Mouse (Mus musculus) ovary, adult 18-20 months (tissue): ENCODE results near the gene Stau1.
A peak's percentile ranks its signal among the peaks of the same experiment; 100 is the strongest.
"Not testable (repeated sequence)": the region's sequence is repeated elsewhere in the genome, so short reads cannot be mapped to it uniquely, and the experiment has no call there.

Experiments
- DNase-seq: peaks from one replicate; pipeline ENCODE4 v3.0.0; 2022; ENCODE audit warnings: low spot score, mixed read lengths

The Stau1 gene

DNA sequence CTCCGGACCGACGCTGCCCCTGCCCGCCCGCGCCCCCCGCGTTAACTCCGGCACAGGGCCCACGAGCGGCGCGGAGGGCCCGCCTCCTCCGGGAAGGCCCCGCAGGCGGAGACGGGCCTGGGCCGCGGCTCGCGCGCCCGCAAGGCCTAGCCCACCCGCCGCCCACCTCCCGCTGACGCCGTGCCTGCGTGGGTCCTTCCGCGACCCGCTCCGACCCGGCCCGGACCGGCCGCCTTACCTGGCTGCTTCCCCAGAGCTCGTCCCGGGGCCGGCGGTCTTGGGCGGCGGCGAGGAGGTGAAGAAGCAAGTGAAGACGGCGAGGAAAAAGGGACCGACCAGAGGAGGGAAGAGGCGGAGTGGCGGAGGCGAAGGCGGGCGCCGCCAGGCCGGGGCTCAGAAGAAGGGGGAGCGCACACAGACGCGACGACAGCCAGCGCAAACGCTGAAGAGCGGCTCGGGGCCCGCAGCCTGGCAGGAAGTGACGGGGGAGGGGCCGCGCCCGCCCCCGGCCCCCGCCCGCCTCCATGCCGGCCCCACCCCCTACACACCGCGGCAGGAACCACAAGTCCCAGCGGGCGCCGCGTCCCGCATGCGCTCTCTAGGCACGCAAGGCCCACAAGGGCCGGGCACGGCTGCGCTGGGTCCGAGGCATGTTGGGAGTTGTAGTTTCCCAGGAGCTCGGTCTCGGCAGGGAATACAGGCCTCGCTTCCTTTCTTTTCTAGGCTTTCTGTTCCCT, at the start of gene Stau1:
Gene Stau1 (minus strand): TSS at position 504 of the 737 bp plus-strand sequence.
- DNase-seq = peak; percentile 95

DNA sequence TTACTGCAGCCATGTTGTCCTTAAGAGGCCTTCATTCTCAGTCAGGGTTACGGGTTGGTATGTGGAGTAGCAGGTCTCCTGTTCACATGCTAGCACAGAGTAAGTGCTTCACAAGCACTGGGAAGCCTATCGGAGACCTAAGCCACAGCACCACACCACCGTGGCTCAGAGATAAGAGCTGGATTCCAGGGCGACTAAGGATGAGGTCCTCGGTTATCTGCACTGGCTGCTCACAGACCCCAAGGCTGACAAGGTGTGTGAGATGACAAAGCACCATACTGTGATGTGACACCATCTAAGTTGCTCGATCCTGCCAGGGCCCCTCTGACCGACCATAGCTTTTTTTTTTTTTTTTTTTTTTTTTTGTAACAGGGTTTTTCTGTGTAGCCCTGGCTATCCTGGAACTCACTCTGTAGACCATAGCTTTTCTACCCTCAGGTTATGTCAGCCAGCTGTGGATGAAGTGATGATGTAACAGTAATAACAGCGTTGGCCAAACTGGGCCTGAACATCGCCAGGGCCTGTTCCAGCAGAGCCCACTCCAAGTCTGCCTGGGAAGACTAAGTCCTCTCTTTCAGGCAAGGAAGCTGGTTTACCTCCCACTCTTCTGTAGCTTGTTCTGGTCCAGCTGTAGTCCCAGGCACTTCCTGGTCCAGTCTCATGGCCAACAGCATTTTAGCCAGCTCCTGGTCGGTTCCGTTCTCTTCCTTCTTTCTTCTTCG, 47.5 kb upstream of the Stau1 start:
- DNase-seq = no peak

DNA sequence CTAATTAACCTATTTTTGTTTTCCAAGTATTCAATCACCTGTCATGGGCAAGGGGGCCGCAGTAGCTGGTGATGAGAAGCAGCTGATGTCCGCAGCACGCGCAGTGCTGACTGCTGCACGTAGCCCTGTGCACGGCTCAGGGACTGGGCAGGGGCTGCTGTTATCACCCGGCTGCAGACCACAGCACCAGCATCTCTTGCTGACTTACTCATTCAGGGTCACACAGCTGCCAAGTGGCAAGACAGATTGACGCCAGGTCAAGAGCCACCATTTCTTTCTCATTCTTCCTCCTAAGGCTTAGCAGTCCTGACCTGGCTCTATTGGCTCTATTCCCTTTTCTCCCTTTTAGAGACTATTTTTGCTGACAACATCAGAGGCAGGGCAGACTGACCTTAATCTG, 43.3 kb upstream of the Stau1 start:
- DNase-seq = peak; percentile 49

DNA sequence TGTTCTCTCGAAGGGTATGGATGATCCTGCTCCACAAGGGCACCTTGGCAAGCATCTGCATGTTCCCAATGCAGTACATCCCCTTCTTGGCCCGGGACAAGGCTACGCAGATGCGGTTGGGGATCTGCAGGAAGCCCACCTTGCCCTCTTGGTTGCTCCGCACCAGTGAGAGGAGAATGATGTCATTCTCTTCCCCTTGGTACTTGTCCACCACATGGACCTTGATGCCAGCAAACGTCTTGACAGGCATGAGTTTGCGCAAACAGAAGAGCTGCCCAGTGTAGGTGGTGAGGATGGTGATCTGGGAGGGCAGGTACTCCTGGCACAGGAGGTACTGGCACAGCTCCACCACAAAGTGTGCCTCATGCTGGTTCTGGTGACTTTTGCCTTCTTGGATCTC, 42.6 kb upstream of the Stau1 start:
- DNase-seq = no peak

DNA sequence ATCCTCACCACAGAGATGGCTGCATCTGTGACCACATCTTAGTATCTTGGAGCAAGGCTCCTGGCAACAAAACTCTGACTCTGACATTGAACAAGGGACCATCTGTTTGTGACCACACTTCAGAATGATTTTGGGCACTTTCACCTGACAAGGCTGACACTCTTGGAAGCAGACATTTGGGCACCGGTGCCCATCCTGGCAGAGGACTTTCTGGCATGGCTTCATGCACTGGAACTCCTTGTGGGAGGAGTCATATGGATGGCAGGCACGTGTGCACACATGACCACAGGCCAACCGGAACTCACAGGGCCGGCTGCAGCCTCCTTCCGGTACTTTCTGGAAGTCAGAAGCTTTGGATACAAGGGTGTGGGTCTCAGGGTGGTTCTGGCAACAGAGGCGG, 42.2 kb upstream of the Stau1 start:
- DNase-seq = no peak

DNA sequence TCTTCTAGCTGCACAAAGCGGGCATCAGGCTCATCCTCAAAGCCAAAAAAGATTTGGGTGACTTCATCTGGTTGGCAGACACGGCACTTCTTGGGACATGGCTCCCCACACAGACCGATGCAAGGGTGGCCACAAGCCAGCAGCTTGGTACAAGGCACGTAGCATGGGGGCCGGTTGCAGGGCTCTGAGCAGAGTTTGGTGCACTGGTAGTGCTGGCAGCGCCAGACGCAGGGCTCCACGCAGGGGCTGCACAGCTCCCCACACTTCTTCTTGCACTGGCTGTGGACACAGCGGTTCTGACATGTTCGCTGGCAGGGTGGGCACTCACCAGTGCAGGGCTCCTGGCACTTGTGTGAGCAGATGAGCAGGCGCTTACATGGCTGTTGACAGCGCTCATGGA, 41.6 kb upstream of the Stau1 start:
- no peak for DNase-seq

DNA sequence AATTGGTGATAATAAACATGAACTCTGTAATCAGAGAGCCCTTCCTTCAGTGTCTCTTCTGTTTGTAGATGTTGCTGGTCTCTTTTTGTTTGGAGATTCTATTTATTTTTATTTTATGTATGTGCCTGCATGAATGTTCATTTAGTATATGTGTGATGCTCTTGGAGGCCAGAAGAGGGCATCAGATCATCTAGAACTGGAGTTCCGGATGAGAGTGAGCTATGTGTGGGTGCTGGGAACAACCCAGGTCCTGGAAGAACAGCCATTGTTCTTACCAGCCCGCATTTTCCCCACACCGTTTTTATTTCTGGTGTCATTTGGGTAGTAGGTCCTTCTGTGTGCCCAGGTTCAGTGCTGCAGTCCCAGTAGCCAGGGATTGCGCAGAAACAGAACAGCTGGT, 34.4 kb upstream of the Stau1 start:
- no peak for DNase-seq

DNA sequence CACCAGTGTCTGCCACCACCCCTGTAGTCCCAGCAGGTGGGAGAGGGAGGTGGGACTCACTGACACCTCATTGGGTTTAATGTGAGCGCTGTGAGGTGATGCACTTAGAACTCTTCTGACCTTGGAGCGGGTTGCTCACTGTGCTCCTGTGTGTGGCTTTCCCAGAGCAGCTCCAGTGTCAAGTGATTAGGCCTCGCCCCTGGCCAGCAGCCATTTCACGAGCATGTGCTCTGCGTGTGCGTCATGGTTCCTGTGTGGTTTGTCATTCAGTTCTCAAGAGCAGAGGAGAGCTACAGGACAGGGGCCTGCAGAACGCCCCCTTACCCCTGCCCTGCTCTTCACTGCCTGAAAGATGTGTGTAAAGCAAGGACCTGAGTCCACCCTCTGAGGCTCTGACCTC, 32.5 kb upstream of the Stau1 start:
- no peak for DNase-seq

DNA sequence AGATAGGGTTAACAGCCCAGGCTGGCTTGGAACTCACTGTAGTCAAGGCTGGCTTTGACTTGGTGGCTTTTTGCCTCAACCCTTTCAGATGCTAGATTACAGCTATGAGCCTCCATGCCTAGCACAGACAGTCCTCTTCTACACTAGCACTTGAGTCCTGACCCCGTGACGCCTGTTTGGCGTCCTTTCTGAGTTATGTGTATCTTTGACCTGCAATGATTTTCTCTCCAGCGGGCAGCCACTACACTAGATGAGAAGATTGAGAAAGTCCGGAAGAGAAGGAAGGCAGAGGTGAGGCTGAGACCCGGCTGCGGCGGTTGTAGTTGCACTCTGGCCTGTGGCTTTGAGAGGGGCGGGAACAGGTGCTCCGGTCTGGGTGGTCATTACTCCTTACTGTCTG, 23.3 kb upstream of the Stau1 start:
- no peak for DNase-seq

DNA sequence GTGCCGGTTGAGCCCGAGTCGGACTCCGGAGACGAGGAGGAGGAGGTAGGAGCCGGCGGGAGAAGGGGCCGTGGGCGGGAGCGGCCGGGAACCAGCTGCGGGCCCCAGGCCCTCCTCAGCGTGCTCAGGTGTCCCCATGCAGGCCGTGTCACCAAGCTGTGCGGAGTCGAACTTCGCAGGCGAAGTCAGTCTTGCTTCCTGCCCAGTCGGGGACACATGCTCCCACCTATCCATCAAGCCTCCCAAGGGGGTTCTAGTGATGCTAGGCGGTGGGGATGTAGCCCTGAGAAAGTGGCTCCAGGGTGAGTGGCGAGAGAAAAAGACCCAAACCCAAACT, 19.3 kb upstream of the Stau1 start:
- no peak for DNase-seq

DNA sequence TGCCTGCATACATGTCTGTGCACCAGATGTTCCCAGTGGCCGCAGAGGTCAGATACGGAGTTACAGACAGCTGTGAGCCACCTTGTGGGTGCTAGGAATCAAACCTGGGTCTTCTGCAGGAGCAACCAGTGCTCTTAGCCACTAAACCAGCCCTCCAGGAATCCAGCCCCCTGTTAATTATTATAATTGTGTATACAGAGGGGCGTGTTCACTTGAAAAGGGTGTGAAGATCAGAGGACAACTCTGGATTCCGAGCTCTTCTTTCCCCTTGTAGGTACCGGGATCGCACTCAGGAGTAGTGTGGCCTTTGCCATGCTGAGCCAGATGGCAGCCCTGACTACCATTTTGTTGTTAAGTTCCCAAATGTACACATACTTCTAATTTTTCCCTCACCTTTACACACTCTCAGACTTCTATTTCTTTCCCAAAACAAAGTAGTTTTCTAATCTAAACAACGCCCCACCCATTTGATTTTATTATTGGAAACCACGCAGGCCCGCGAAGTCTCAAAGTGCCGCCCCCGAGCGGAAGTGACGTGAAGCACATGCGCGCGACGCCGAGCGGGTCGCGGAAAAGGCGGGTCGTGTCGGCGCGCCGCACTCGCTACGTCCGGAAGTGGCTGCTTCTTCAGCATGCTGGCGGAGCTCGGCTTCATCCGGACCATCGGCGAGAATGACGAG, 18.7 kb upstream of the Stau1 start, which contains the start of gene Ddx27:
Gene Ddx27 (plus strand): TSS at position 492 of the 680 bp plus-strand sequence.
- peak; percentile 81 for DNase-seq

DNA sequence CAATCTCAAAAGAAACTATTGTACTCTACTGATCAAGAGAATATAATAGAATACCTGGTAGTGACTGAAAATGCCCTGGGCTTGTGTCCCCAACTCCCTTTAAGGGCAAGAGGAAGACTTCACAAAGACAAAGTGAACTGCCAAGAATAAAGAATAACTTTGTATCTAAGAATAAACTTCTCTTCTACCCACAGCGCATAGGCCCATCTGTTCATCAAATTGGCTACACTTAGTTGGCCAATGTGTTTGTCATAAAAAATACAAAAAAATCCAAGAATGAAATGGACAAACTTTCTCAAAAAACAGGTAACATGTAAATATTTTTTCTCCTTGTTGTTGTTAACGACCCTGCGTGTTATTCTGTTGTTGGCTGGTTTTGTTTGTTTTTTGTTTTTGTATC, 14.4 kb upstream of the Stau1 start:
- no peak for DNase-seq

DNA sequence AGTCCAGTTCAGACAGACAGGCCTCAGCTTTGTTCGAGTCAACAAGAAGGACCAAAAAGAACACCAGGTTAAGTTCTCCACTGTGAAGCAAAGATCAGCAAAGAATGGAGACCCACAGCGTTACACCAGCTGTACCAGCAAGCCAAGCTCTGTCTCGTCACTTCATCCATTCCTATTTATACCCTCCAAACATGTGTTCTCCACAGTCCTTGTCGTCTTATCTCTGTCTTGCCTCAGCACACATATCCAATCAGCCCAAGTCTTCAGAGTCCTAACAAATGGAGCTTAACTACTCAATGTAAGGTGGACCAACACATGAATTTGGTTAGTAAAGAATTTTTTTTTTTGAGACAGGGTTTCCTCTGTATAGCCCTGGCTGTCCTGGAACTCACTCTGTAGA, 13.4 kb upstream of the Stau1 start:
- DNase-seq = no peak

DNA sequence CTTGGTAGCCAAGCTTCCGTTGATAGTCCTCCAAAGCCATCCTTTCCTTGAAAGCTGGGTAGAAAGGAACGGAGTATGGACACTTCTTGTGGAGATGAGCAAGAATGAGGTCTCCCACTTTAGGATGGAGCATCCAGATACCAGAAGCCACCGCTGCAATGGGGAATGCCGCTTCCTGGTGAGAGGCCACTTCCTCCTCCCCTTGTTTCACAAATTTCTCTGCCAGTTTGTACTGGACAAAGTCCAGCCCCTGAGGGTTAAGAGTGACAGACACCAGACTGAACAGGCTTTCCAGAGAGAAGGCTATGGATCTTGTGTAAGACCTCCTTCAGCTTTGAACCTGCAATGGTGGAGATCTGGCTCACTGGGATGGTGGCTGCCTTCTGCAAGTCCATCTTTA, 11.5 kb upstream of the Stau1 start:
- DNase-seq = not testable (repeated sequence)

DNA sequence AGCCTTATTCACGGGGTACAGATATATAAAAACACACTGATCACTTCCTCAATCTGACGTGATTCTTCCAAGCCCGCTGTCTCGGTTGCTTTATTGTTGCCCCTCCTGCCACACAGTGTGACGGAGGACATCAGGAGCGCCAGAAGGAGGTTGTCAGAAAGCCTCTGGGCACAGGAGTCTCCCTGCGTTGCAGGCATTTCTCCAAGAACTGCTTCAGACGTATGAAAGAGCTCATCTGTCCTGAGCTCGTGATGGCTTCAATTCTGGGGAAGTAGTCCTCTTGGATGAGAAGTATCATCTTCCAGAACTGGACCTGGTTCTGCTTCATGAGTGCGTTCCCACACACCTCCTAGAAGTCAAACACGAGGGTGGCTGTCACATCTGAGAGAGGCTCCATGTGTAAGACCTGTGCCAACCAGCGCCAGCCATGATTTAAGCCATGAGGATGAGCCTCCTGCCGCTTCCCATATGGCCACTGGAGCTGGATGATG, 10.9 kb upstream of the Stau1 start:
- DNase-seq = no peak

DNA sequence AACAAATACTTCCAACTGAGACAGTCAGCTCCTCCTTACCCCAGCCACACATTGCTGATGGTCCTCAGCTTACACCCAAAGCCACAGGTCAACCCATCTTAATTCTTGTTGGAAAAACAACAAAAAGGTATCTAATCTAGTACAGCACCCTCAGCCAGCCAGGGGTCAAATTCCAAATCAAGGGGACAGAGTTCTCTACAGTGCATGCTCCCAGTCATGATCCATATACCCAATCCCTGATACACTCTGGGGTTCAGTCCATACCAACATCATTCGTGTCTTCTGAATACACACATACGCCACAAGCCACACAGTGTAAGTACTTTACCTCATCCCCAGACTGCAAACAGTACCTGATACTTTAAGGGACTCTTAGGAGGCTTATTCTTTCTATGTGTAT, 10.3 kb upstream of the Stau1 start:
- no peak for DNase-seq

DNA sequence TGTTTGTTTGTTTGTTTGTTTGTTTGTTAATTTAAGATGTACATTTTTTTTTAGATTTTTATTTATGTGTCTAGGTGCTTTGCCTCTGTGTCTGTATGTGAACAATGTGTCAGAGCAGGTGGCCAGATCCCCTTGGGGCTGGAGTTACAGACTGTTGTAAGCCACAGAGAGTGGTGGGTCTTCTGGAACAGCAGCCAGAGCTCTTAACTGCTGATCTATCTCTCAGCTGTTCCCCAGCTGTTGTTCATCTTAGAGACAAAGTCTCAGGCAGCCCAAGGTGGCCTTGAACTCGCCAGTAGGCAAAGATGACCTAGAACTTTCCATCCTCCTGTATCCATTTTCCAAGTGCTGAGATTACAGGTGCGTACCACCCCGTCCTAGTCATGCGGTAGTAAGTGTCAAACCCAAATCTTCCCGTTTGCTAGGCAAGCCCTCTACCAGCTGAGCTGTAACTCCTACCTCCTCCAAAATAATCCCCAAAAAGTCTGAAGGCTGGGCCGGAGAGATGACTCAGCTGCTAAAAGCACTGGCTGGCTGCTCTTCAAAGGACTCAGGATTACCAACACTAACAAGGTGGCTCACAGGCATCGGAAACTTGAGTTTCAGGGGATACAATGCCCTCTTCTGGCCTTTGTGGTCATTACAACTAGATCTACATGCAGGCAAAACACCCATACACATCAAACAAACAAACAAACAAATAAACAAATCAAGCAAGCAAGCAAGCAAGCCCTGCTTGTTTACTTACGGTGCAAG, 8.2 kb upstream of the Stau1 start:
- no peak for DNase-seq

DNA sequence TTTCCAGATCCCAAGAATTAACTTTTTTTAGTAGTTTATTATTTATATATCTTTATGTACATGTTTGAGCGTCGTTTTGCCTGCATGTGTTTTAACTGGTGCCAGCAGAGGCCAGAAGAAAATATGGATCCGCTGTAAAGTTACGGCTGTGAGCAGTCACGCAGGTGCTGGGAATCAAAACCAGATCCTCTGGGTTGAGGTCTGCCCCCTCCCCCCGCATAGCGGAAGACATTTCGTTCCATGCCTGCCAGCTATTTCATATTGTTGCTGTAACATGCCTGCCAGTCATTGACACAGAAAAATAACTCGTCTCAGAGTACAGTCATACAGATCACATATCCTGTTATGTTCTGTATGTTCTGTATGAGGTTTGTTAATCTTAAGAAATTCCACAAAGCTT, 5.4 kb upstream of the Stau1 start:
- no peak for DNase-seq

DNA sequence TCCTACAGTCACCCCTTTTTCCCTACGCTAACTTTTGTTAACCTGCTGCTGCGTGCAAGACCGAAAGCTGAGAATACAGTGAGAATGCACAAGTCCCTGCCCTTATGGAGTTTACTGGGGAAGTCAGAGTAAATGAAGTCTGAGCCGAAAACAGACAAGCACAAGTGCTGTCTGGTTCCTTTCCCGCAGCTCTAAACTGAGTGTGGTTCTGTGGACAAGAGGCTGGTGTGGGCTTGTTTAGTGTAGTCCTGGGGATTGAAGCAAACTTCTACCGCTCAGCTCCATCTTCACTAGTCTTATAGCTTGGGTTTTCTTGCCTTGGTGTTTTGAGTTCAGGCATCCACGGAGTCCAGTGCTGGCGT, 415 bp upstream of the Stau1 start:
- DNase-seq = no peak

DNA sequence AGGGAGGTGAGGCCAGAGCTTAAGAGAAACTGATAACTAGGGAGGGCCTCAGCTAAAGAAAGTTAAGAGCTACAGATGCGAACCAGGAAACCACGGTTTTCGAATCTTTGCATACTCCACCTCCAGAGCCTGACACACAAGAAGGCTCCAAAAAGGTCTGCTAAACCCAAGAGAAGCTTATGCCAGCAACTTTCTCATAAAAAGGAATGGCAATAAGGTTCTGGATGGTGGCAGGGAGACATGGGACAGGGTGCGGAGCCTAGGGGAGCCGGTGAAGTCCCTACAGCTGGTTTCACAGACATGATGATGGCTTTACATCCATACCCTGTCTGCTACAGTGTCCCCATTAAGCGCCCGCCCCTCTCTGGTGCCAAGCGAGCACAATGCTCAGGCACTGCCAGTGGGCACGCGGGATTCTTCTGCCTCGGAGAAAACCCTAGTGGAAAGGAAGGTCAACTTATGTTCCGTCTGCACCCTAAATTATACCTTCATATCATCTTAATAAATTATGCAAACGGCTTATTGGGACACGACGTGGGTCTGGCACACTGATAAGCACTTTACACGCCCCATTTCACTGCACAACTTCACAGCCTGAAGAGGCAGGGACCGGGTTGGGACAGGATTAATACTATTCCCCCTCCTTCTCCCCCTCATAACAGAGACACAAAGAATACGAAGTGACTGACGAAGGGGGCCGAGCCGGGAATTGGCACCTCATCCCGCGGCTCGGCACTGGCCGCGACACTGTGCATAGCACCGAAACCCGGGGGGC, 891 bp downstream of the Stau1 start:
- DNase-seq = no peak

DNA sequence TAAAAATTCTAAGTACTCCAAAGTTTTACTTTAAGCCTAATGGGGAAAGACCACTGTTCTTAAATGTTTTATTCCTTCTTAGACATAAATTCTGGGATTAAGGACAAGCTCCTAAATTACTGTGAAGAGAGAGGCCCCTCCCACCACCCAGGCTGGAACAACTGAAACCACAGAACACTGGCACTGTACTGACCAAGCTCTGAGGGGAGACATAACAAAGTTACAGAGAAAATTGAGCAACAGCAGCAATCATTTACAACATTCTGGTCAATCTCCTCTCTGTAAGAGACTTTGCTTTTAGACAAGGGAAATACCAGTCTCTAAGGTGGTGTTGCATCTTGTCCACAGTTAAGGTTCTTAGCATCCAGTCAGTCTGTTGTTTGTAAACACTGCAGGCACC, 4.2 kb downstream of the Stau1 start:
- peak; percentile 28 for DNase-seq

DNA sequence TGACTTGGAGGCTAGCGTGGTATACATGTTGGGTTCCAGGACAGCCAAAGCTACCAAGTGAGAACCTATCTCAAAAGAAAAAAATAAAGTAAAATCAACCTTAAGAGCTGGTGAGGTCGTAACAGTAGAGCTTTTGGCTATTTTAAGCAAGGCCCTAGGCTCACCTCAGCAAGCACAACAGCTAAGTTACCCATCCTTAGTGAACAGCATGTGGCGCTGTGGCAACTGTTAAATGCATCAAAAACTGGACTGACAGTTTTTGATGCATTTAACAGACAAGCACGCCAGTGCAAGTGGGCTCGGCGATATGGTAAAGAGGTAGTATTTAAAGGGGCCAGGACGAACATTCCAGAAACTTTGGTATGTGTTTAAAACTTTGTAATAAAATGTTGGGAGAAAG, 5.2 kb downstream of the Stau1 start:
- no peak for DNase-seq
